Mouse (Mus musculus): Measurements from ENCODE around the gene Egfr.

- TF ChIP-seq CTCF (IDR thresholded peaks at IDR 0.05; ENCODE audit: insufficient read depth, low read depth, low read length) (no peak), POLR2A (IDR thresholded peaks at IDR 0.05; ENCODE audit: insufficient read depth, low read depth, low read length) (no peak)
These were observed 92.0 kb downstream of the Egfr start for GRCm38 (mm10) chr11:16843889-16844568.

All from olfactory bulb, adult 2 months (tissue).